Mouse (Mus musculus): ENCODE results near the gene Hoxa1. TPM values are rescaled to one million over a fixed set of nuclear protein-coding genes. Genes with fewer than 3 reads are reported as not detected.

Gene Hoxa1
- polyA plus RNA-seq, 1 experiment from 2014 or later, result 3.2 TPM

DNA sequence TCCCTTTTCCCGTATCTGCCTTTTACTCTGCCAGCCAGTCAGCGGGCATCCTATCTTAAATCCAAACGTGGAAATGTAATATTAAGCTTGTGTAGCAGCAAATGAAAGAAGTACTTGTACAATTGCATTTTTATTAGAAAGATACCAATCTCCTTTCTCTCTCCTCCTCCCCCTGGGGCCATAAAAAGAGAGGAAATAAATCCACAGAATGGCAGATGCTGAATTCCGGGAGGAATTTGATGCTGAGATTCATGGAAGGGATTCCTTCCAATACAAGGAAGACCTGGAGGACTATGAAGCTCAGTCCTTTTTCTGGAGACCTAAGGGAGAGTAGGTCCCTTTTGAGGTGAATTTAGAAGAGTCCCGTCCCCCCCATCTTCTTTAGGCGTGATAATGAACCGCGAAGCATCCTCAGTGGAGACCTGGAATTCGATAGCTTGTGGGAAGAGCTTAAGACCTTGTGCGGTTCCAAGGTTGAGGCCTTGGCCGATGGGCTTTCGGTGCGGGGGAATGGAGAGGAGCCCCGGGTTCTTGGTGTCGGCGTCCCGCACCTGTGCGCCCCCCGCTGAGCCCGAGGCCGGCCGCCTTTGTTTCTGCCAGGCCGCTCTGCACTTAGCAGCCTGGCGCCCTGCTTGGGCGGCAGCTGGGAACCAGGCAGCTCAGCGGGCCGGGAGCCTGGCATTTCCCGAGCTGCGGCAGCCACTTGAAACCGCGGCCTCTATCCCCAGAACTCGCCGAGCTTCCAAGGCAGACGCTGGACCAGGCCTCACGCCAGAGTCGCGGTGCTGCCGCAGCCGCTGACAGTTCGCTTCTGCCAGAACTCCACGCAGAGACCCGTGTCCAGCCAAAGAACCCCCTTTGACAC is 10.3 kb upstream of the Hoxa1 start:
- under 1% methylated on average over 41 of the region's 42 CpGs for WGBS
- H3K4me2 ChIP-seq (replicated peaks), result peak overlapping the region; percentile 88
- no peak for ATAC-seq (ENCODE audit: low FRiP score)
- H3K4me3 ChIP-seq, result peak overlapping the region; percentile 66
- H3K27me3 ChIP-seq, result peaks cover 72% of the 10 kb centered on the region
- H3K27ac ChIP-seq, result peak overlapping the region; percentile 99
- H3K9ac ChIP-seq, result peak overlapping the region; percentile 97
- no peaks in the 10 kb centered on the region for H3K36me3 ChIP-seq
- no peaks in the 10 kb centered on the region for H3K9me3 ChIP-seq (replicated peaks)
- H3K4me1 ChIP-seq, result peaks cover 27% of the 10 kb centered on the region

GRCm38 (mm10) chr6:52167736-52168161 is 9.6 kb upstream of the Hoxa1 start:
- H3K9me3 ChIP-seq (replicated peaks), result no peaks in the 10 kb centered on the region
- no peak for ATAC-seq (ENCODE audit: low FRiP score)
- WGBS, result under 1% methylated on average over 14 of the region's 14 CpGs
- peak overlapping the region; percentile 66 for H3K4me3 ChIP-seq
- peaks cover 69% of the 10 kb centered on the region for H3K27me3 ChIP-seq
- H3K36me3 ChIP-seq, result no peaks in the 10 kb centered on the region
- peaks cover 27% of the 10 kb centered on the region for H3K4me1 ChIP-seq
- peak overlapping the region; percentile 97 for H3K9ac ChIP-seq
- peak overlapping the region; percentile 88 for H3K4me2 ChIP-seq (replicated peaks)
- H3K27ac ChIP-seq, result peak overlapping the region; percentile 99

DNA sequence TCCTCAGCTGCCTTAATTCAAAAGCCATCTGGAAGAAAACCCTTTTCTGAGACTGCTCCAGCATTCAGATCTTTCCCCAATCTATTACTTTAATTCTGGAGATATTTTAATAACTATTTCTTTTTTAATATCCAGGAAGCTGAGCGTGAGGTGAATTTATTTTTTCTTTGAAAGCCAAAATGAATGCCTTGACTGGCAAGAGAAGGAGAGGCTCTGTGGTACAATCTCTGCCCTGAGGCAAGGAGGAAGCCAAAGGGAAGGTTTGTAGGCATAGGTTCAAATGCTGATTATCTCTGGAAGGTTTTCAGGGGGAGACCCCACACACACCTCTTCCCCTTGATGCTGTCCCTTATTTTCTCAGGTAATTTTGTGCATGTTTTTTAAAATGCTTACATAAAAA is 9.1 kb upstream of the Hoxa1 start:
- peaks cover 63% of the 10 kb centered on the region for H3K27me3 ChIP-seq
- no peak for ATAC-seq (ENCODE audit: low FRiP score)
- peaks cover 23% of the 10 kb centered on the region for H3K4me1 ChIP-seq
- peak overlapping the region; percentile 66 for H3K4me3 ChIP-seq
- peak overlapping the region; percentile 99 for H3K27ac ChIP-seq
- H3K36me3 ChIP-seq, result no peaks in the 10 kb centered on the region
- peak overlapping the region; percentile 88 for H3K4me2 ChIP-seq (replicated peaks)
- peak overlapping the region; percentile 97 for H3K9ac ChIP-seq
- H3K9me3 ChIP-seq (replicated peaks), result no peaks in the 10 kb centered on the region
- 8% methylated on average over 1 of the region's 1 CpGs for WGBS

GRCm38 (mm10) chr6:52166431-52167077 is 8.4 kb upstream of the Hoxa1 start:
- Histone ChIP-seq H3K36me3 (no peaks in the 10 kb centered on the region), H3K4me3 (peak overlapping the region; percentile 66), H3K9ac (peak overlapping the region; percentile 97), H3K4me1 (peaks cover 17% of the 10 kb centered on the region), H3K9me3 (replicated peaks) (no peaks in the 10 kb centered on the region), H3K4me2 (replicated peaks) (peak overlapping the region; percentile 88), H3K27me3 (peaks cover 57% of the 10 kb centered on the region), H3K27ac (peak overlapping the region; percentile 99)
- no peak for ATAC-seq (ENCODE audit: low FRiP score)
- 4% methylated on average over 4 of the region's 4 CpGs for WGBS

GRCm38 (mm10) chr6:52165441-52166370 is 7.6 kb upstream of the Hoxa1 start:
- Histone ChIP-seq H3K4me1 (peaks cover 8% of the 10 kb centered on the region), H3K9ac (peak overlapping the region; percentile 97), H3K4me2 (replicated peaks) (peak overlapping the region; percentile 88), H3K27ac (peak overlapping the region; percentile 99), H3K9me3 (replicated peaks) (no peaks in the 10 kb centered on the region), H3K27me3 (peaks cover 49% of the 10 kb centered on the region), H3K4me3 (peak overlapping the region; percentile 66), H3K36me3 (no peaks in the 10 kb centered on the region)
- 1% methylated on average over 28 of the region's 28 CpGs for WGBS
- ATAC-seq (ENCODE audit: low FRiP score), result no peak

GRCm38 (mm10) chr6:52164626-52165440 is 6.7 kb upstream of the Hoxa1 start, which contains the start of gene Hoxa2:
TSS of gene Hoxa2 (minus strand) at chr6:52164831.
- Histone ChIP-seq H3K27ac (peak within 1 kb of the TSS; percentile 99), H3K4me2 (replicated peaks) (peak within 1 kb of the TSS; percentile 88), H3K9ac (peak within 1 kb of the TSS; percentile 97), H3K27me3 (peaks cover 49% of the 10 kb centered on the region), H3K36me3 (no peaks in the 10 kb centered on the region), H3K4me1 (peaks cover 7% of the 10 kb centered on the region), H3K4me3 (peak within 1 kb of the TSS; percentile 66), H3K9me3 (replicated peaks) (no peaks in the 10 kb centered on the region)
- WGBS, result under 1% methylated on average over 25 of the region's 25 CpGs
- peak; percentile 77 for ATAC-seq (ENCODE audit: low FRiP score)

DNA sequence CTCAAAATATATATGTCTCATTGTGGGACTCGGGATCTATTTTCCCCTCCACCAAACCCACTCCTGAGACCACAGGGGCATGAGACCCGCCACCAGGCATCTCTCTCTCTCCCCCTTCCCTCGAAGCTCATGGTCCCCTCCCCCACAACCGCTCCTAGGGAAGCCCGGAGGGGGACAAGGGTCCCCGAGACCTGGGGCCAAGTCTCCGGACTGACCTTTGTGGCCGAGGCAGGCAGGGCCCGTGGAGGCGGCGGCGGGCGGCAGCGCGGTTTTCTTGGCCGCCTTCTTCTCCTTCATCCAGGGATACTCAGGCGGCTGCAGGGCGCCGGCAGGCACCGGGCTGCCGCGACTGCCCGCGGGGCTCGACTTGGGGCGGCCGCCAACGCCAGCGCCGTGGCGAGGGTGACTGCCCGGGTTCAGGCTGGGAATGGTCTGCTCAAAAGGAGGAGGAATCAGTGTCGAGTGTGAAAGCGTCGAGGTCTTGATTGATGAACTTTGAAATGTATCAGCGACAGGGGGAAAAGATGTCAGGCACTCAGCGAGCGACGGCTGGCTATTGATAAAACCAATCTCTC is 6.0 kb upstream of the Hoxa1 start:
- Histone ChIP-seq H3K4me3 (peak overlapping the region; percentile 66), H3K9ac (peak overlapping the region; percentile 97)

GRCm38 (mm10) chr6:52163366-52164031 is 5.4 kb upstream of the Hoxa1 start:
- Histone ChIP-seq H3K4me1 (peaks cover 15% of the 10 kb centered on the region), H3K27me3 (peaks cover 56% of the 10 kb centered on the region), H3K27ac (peak overlapping the region; percentile 99), H3K9me3 (replicated peaks) (no peaks in the 10 kb centered on the region), H3K4me2 (replicated peaks) (peak overlapping the region; percentile 88), H3K36me3 (no peaks in the 10 kb centered on the region), H3K9ac (peak overlapping the region; percentile 97), H3K4me3 (peak overlapping the region; percentile 66)
- ATAC-seq (ENCODE audit: low FRiP score), result no peak
- 2% methylated on average over 17 of the region's 17 CpGs for WGBS

More for the DNA sequence above, 6.0 kb upstream of the Hoxa1 start:
- Histone ChIP-seq H3K9me3 (replicated peaks) (no peaks in the 10 kb centered on the region), H3K27ac (peak overlapping the region; percentile 99), H3K27me3 (peaks cover 51% of the 10 kb centered on the region), H3K4me2 (replicated peaks) (peak overlapping the region; percentile 88), H3K4me1 (peaks cover 12% of the 10 kb centered on the region), H3K36me3 (no peaks in the 10 kb centered on the region)
- WGBS, result under 1% methylated on average over 39 of the region's 39 CpGs
- ATAC-seq (ENCODE audit: low FRiP score), result no peak

DNA sequence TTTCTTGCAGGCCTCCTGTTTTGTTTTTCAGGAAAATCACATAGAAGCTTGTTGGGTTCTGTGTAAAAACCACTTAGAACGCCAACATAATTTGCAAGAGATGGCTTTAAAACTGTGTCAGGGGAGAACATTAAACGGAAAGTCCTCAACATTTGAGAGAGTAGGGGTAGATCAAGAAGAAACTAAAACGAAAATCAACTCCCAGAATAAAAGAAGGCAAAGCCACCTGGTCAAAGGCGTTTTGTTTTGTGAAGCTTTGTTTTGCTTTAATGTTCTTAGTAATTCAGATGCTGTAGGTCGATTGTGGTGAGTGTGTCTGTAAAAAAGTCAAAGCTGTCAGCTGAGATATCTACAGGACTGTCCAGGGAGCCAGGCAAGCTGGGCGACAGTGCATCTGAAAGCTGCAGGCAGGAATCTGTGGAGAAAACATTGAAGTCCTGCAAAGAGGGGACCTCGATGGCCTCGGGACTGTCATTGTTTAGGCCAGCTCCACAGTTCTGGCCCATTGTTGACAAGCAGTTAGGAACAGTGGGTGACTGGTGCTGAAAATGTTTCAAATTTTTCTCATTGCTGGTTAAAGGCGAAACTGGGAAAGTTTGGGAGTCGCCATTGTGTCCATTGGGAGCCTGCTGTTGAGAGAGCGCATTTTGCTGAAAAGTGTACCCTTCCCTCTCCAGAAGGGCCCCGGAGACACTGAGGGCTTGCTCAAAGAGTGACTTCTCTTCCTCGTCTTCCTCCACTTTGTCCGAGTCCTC is 4.7 kb upstream of the Hoxa1 start:
- WGBS, result 1% methylated on average over 14 of the region's 14 CpGs
- H3K27ac ChIP-seq, result peak overlapping the region; percentile 99
- peak overlapping the region; percentile 88 for H3K4me2 ChIP-seq (replicated peaks)
- ATAC-seq (ENCODE audit: low FRiP score), result no peak
- peaks cover 19% of the 10 kb centered on the region for H3K4me1 ChIP-seq
- H3K9me3 ChIP-seq (replicated peaks), result no peaks in the 10 kb centered on the region
- H3K27me3 ChIP-seq, result peaks cover 59% of the 10 kb centered on the region
- H3K36me3 ChIP-seq, result no peaks in the 10 kb centered on the region
- peak overlapping the region; percentile 97 for H3K9ac ChIP-seq
- H3K4me3 ChIP-seq, result peak overlapping the region; percentile 66

DNA sequence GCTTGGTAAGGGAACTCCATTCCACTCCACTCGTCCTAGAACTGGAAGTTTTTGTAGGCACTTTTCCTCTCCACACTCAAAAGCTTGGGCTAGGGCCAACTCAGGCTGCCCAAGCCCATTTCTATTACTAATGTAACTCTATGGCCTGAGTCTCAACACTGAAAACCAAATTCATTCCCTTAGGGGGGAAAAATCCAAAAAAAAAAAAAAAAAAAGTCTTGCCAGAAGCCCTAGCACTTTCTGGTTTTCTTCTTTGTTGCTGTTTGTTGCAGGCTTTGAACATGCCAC is 3.9 kb upstream of the Hoxa1 start:
- 3% methylated on average over 1 of the region's 1 CpGs for WGBS
- peak overlapping the region; percentile 88 for H3K4me2 ChIP-seq (replicated peaks)
- no peaks in the 10 kb centered on the region for H3K9me3 ChIP-seq (replicated peaks)
- peaks cover 60% of the 10 kb centered on the region for H3K27me3 ChIP-seq
- peak overlapping the region; percentile 66 for H3K4me3 ChIP-seq
- no peak for ATAC-seq (ENCODE audit: low FRiP score)
- peak overlapping the region; percentile 99 for H3K27ac ChIP-seq
- H3K36me3 ChIP-seq, result no peaks in the 10 kb centered on the region
- H3K4me1 ChIP-seq, result peaks cover 21% of the 10 kb centered on the region
- peak overlapping the region; percentile 97 for H3K9ac ChIP-seq

All from hindbrain, embryonic 12.5 days (tissue).